Mouse (Mus musculus) layer of hippocampus, adult 18-20 months (tissue): ENCODE measurements at regions not wholly inside any gene's neighbourhood (a gene's known extent, or its start where the extent isn't known, plus 50 kb on each side); places are given as distances from the start of the nearest gene placed in this dataset.
A peak's percentile ranks its signal among the peaks of the same experiment; 100 is the strongest.

Source experiments
- DNase-seq, 2 experiments: peaks; one replicate each; pipeline ENCODE4 v3.0.0; 2022; ENCODE audit warnings: low spot score in 2 of 2

GRCm38 (mm10) chr6:123930951-123931350 lies 77.7 kb upstream of the Vmn2r25 start:
- peak; percentile 25 to 64 for DNase-seq

GRCm38 (mm10) chr6:123937930-123938329 lies 84.7 kb upstream of the Vmn2r25 start:
- no peak for DNase-seq

GRCm38 (mm10) chr6:123961321-123961720 lies 63.0 kb upstream of the Vmn2r26 start:
- no peak for DNase-seq

- DNase-seq, result no peak
Measured at GRCm38 (mm10) chr6:123971180-123971579, 53.2 kb upstream of the Vmn2r26 start.
